Mouse (Mus musculus) hindbrain, embryonic 10.5 days (tissue): ENCODE data around the gene Azin2. TPM values are rescaled to one million over a fixed set of nuclear protein-coding genes. Genes with fewer than 3 reads are reported as not detected.

Source experiments
- DNase-seq: peaks from one replicate; pipeline ENCODE4 v3.0.0-alpha.2; 2017; ENCODE audit warnings: low spot score
- H3K27ac ChIP-seq: fragments of 300-500 bp; sonication (generic); 2 replicates; pipeline ENCODE4 v1.5.1; 2016; ENCODE audit warnings: mild to moderate bottlenecking, moderate library complexity
- H3K27me3 ChIP-seq: fragments of 300-500 bp; sonication (generic); 2 replicates; pipeline ENCODE4 v1.6.1; 2016; ENCODE audit warnings: mild to moderate bottlenecking; ENCODE audit not compliant: poor library complexity, insufficient read depth, severe bottlenecking
- H3K36me3 ChIP-seq: fragments of 300-500 bp; sonication (generic); 2 replicates; pipeline ENCODE4 v1.6.1; 2016; ENCODE audit warnings: mild to moderate bottlenecking, moderate library complexity
- H3K4me1 ChIP-seq: fragments of 300-500 bp; sonication (generic); replicated peaks from 2 replicates; pipeline ENCODE4 v1.6.1; 2016; ENCODE audit warnings: mild to moderate bottlenecking
- H3K4me3 ChIP-seq: fragments of 300-500 bp; sonication (generic); 2 replicates; pipeline ENCODE4 v1.5.1; 2016; ENCODE audit warnings: mild to moderate bottlenecking, moderate library complexity
- H3K9me3 ChIP-seq: fragments of 300-500 bp; sonication (generic); 2 replicates; pipeline ENCODE4 v1.6.1; 2016; ENCODE audit warnings: mild to moderate bottlenecking, moderate library complexity
- WGBS: fragments of 180-500 bp; shearing (Covaris S2); methylation state at CpG from one replicate; pipeline ENCODE4 v1.1.7; 2016; 5-methylcytosine and 5-hydroxymethylcytosine counted together
- polyA plus RNA-seq: library from polyadenylated mRNA; unstranded; fragments of >200 nt; fragmentation: Nextera tagmentation; extraction: Ambion mirVana; gene quantifications from 2 replicates; pipeline ENCODE4 v1.2.1, GENCODE M21; 2016

Gene Azin2
- polyA plus RNA-seq: 11.8 and 15.0 TPM in 2 replicates

DNA sequence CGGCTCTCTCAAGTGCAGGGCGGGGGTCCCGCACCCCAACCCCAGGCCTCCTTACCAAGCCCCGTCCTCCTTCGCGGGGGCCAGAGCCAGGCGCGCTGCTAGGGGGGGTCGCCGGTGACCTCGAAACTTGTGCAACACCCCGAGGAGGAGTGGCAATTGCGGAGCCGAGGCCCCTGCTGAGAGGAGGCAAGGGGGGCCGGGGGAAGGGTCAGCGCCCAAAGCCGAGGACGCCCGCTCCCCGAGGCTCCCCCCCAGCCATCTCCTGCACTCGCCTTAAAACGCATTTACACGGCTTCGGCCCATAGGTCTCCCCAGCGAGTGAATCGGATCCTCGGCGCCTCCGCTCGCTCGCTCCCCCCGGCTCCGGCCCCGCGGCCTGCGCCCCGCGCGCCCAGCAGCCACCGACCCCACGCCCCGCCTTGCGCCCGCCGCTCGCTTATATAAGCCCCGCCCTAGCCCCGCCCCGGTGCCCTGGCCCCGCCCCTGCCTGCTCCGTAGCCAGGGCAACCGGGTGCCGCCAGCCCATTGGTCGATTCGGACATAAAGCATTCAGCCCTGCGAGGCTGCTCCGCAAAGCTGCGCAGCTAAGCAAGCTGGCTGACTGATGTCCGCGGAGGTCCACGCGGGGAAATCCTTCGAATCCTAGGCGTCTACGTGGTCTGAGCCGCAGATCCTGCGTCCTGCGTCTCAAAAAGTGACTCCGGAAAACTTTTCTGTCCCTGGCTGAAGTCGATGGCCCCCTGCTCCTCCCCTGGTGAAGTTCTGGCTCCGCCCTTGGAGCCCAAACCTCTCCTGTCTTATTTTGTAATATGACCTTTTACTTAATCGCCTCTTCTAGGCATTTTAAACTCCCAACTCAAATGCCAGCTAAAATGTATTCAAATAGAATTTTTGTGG is at the start of gene Azin2:
Gene Azin2, minus strand, starts transcription at position 414 of the 897 bp plus-strand sequence.
- peaks cover 42% of the 10 kb centered on the region for H3K4me1 ChIP-seq
- peaks cover 45% of the 10 kb centered on the region for H3K27me3 ChIP-seq
- no peaks in the 10 kb centered on the region for H3K9me3 ChIP-seq
- under 1% methylated on average over 72 of the region's 72 CpGs for WGBS
- peak; percentile 97 for DNase-seq
- peak within 1 kb of the TSS; percentile 81 for H3K4me3 ChIP-seq
- H3K27ac ChIP-seq: peak within 1 kb of the TSS; percentile 93
- no peaks in the 10 kb centered on the region for H3K36me3 ChIP-seq

DNA sequence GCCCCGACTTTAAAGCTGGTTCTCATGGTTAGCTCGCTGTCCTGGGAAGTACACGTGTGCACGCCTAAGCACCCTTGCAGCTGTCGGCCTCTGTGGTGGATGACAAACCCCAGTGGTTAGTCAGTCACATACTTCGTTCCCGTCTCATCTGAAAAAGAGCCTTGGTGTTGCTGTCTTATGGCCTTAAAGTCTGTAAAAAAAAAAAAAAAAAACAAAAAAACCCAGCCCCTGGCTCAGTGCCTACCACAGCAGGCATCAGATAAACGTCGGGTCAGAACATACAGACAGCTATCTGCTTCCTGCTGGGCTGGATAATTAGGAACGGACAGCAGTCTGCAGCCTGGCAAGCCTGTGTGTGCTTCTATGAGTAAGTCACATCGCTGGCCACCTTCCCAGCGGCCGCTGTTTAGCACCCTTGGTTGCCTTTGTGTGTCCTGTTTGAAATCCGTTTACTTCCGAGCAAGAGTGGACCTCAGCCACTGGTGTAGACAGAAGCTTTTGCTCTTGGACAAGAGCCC is 49.4 kb upstream of the Azin2 start:
- H3K9me3 ChIP-seq: 0 out of 2 replicates have a peak, but pooled peaks cover 2% of the 10 kb centered on the region
- 46% methylated on average over 15 of the region's 15 CpGs for WGBS
- no peak for DNase-seq
- H3K4me1 ChIP-seq: peaks cover 17% of the 10 kb centered on the region
- H3K27me3 ChIP-seq: peaks cover 4% of the 10 kb centered on the region; the same call in 1 of the 2 replicates
- H3K27ac ChIP-seq: no peak overlapping the region
- H3K36me3 ChIP-seq: peaks cover 51% of the 10 kb centered on the region
- H3K4me3 ChIP-seq: no peak overlapping the region

DNA sequence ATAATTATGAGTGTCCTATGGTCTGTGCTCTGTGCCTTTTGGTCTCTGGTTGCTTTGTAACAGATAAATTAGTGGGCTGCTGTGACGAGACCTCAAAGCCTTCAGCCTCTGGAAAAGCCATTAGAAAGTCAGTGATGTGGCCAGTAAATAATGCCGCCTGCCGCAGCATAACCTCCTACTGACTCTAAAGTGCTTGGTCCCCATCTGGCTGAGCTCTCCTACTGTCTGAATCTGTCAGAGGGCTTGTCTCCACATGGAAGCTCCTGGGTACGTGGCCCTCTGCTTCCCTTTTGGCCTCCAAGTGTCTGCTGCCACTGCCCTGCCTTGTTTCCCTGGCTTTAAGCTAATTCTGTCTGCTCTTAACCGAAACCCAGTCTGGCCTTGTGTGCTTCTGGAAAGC is 47.3 kb upstream of the Azin2 start:
- 73% methylated on average over 5 of the region's 5 CpGs for WGBS
- Histone ChIP-seq H3K27me3 (no peaks in the 10 kb centered on the region), H3K9me3 (no peaks in the 10 kb centered on the region), H3K27ac (no peak overlapping the region), H3K4me1 (peaks cover 10% of the 10 kb centered on the region), H3K36me3 (peaks cover 72% of the 10 kb centered on the region), H3K4me3 (no peak overlapping the region)
- no peak for DNase-seq

DNA sequence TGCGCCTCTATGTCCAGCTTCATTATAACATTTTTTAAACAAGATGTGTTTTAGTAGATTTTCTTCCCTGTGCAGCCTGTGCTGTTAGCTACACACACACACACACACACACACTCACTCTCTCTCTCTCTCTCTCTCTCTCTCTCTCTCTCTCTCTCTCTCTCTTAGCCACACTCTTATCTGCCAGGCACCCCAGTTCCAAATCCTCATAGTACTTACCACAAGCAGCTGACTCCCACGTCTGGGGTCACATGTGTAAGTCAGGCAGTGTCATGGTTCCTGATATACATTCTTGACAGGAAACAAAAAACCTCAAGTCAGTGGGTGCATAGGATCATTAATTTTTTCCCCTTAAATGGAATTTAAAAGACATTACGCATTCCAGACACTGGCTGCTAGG is 46.4 kb upstream of the Azin2 start:
- H3K27me3 ChIP-seq: no peaks in the 10 kb centered on the region
- H3K4me1 ChIP-seq: peaks cover 10% of the 10 kb centered on the region
- DNase-seq: no peak
- H3K27ac ChIP-seq: no peak overlapping the region
- no peaks in the 10 kb centered on the region for H3K9me3 ChIP-seq
- H3K36me3 ChIP-seq: peaks cover 78% of the 10 kb centered on the region
- no peak overlapping the region for H3K4me3 ChIP-seq
- WGBS: 92% methylated on average over 3 of the region's 3 CpGs

DNA sequence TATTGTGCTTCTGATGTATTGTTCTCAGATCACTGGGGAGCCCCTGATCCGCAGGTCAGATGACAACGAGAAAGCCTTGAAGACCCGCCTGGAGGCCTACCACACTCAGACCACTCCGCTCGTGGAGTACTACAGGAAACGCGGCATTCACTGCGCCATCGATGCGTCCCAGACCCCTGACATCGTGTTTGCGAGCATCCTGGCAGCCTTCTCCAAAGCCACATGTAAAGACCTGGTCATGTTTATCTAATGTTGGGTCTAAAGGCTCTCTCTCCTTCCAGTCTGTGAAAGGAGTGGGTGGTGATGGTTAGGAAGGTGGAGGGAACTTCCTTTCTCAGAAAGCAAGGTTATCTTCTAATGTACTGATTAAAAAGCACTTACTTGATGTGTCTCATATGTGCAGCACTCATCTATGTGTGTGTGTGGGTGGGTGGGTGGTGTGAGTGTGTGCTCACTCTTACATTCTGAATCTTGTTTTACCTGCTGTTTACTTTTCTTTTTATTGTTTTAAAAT is 45.8 kb upstream of the Azin2 start:
- H3K4me3 ChIP-seq: no peak overlapping the region
- DNase-seq: no peak
- no peak overlapping the region for H3K27ac ChIP-seq
- peaks cover 84% of the 10 kb centered on the region for H3K36me3 ChIP-seq
- no peaks in the 10 kb centered on the region for H3K9me3 ChIP-seq
- H3K4me1 ChIP-seq: peaks cover 10% of the 10 kb centered on the region
- 85% methylated on average over 12 of the region's 12 CpGs for WGBS
- no peaks in the 10 kb centered on the region for H3K27me3 ChIP-seq

DNA sequence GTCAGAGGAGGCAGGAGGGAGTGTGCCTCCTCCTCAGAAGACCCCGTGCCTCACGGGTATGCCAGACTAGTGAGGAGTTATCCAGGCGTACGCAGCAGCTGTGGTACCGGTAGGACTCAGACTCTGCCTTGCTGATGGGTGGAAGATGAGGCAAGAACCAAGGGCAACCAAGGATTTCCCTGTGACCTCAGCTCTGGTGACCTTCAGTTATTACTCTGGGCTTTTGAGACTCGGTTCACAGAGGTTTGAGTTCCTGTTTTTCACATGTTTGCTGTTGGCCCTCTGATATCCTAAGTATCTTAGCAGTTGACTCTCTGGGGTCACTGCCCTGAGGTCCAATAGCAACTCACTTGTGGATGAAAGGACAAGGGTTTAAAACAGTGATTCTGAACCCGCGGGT is 41.5 kb upstream of the Azin2 start:
- Histone ChIP-seq H3K36me3 (peaks cover 98% of the 10 kb centered on the region), H3K4me1 (no peaks in the 10 kb centered on the region), H3K27ac (no peak overlapping the region), H3K27me3 (no peaks in the 10 kb centered on the region), H3K4me3 (no peak overlapping the region), H3K9me3 (no peaks in the 10 kb centered on the region)
- no peak for DNase-seq
- WGBS: 91% methylated on average over 8 of the region's 8 CpGs

DNA sequence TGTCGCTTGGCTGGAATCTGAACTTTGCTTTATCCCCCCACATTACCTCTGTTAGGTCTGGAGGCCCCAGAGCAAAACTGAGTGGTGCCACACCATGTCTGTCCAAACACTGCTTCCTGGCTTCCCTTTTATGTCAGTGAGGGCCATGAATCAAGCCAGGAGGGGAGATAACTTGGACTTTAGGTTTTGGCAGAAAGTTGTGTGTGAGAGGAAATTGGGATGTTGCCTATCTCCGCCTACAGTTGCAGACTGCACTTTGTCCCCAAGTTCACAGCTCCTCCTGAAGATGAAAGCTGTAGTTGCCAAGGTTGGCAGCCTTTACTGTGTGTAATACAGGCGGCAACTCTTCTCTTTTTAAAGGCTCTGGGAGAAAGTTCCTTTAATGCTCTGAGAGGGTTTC is 38.5 kb upstream of the Azin2 start:
- no peak overlapping the region for H3K27ac ChIP-seq
- H3K9me3 ChIP-seq: no peaks in the 10 kb centered on the region
- no peak overlapping the region for H3K4me3 ChIP-seq
- peaks cover 97% of the 10 kb centered on the region for H3K36me3 ChIP-seq
- no peak for DNase-seq
- WGBS: 93% methylated on average over 3 of the region's 3 CpGs
- no peaks in the 10 kb centered on the region for H3K4me1 ChIP-seq
- H3K27me3 ChIP-seq: no peaks in the 10 kb centered on the region

DNA sequence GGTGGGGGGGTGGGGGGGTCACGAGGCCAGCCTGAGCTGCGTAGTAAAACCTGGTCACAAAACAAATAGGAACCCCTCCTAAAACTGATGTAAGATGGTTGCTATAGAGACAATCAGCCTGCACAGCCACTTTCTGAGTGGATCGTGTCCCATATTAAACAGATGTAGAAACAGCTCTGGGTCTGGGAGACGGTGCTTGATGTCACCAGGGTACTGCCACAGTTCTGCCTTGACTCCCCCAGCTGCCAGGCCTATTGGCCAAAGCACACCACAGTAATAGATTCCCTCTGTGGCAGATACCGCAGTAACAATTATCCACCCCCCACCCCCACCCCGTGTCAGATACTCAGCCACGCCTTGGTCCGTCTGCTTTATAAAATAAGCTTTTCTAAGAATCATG is 36.2 kb upstream of the Azin2 start:
- peaks cover 21% of the 10 kb centered on the region for H3K4me1 ChIP-seq
- H3K27me3 ChIP-seq: no peaks in the 10 kb centered on the region
- no peaks in the 10 kb centered on the region for H3K9me3 ChIP-seq
- peaks cover 79% of the 10 kb centered on the region for H3K36me3 ChIP-seq
- H3K4me3 ChIP-seq: no peak overlapping the region
- DNase-seq: no peak
- no peak overlapping the region for H3K27ac ChIP-seq
- WGBS: 93% methylated on average over 8 of the region's 8 CpGs

DNA sequence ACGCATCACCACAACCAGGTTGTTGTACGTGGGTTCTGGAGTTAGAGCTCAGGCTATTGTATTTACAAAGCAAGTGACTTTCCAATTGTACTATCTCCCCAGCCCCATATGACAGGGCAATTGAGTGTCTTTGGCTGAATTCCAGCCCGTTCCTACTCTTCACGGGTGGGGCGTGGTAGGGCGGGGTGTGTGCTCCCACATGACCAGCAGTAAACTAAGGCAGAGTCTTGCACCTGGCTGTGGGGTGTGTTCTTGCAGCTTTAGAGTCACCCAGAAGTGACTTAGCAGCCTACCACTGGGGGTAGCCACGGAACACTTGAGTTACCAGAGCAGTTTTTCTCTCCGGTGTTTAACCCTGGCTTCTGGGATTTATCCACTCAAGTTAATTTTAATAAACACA is 35.0 kb upstream of the Azin2 start:
- Histone ChIP-seq H3K27ac (no peak overlapping the region), H3K36me3 (peaks cover 67% of the 10 kb centered on the region)

DNA sequence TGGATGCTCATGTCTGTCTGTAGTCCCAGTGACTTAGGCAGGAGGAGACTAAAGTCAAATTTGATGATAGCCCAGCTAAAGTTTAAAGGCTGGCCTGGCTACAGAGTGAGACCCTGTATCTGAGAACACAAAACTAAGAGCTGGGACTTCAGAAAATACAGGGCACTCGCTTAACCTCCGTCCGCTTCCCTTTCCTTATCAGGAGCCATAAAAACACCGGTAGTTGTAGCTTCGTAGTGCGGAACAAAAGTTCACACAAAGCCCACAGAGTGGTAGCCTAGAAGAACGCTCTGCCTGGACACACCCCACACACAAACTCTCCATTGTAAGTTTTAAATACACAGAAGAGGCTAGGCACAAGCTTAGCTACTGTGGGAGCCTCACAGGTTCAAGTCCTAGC is 33.0 kb upstream of the Azin2 start:
- Histone ChIP-seq H3K27me3 (peaks cover 10% of the 10 kb centered on the region; the same call in 1 of the 2 replicates), H3K9me3 (no peaks in the 10 kb centered on the region), H3K36me3 (peaks cover 47% of the 10 kb centered on the region), H3K4me1 (peaks cover 23% of the 10 kb centered on the region), H3K27ac (no peak overlapping the region), H3K4me3 (no peak overlapping the region)
- 92% methylated on average over 7 of the region's 7 CpGs for WGBS
- DNase-seq: no peak

More for the DNA sequence above, 35.0 kb upstream of the Azin2 start:
- H3K27me3 ChIP-seq: peaks cover 4% of the 10 kb centered on the region; the same call in 1 of the 2 replicates
- peaks cover 23% of the 10 kb centered on the region for H3K4me1 ChIP-seq
- H3K9me3 ChIP-seq: no peaks in the 10 kb centered on the region
- WGBS: 93% methylated on average over 8 of the region's 8 CpGs
- DNase-seq: no peak
- no peak overlapping the region for H3K4me3 ChIP-seq

DNA sequence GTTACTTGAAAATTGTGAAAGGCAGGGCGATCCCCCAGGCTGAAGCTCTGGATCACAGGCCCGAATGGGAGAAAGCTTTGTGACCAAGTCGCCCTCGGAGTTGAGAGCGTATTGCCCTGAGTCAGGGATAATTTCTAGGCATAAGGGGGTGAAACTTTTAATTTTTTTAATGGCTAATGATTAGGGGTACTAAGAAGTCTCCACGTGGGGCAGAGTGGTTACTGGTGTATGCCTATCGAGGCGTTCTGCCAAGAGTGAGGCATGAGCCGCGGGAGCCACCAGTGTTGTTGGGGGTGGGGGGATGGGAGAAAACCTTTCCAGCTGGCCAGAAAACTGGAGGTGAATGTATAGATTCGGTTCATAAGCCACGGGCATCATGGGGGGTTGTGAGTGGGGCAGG is 31.4 kb upstream of the Azin2 start:
- Histone ChIP-seq H3K4me3 (peak overlapping the region; percentile 74), H3K9me3 (no peaks in the 10 kb centered on the region), H3K27ac (peak overlapping the region; percentile 88), H3K4me1 (peaks cover 27% of the 10 kb centered on the region), H3K36me3 (peaks cover 32% of the 10 kb centered on the region), H3K27me3 (peaks cover 10% of the 10 kb centered on the region; the same call in 1 of the 2 replicates)
- DNase-seq: no peak
- WGBS: 5% methylated on average over 12 of the region's 12 CpGs

DNA sequence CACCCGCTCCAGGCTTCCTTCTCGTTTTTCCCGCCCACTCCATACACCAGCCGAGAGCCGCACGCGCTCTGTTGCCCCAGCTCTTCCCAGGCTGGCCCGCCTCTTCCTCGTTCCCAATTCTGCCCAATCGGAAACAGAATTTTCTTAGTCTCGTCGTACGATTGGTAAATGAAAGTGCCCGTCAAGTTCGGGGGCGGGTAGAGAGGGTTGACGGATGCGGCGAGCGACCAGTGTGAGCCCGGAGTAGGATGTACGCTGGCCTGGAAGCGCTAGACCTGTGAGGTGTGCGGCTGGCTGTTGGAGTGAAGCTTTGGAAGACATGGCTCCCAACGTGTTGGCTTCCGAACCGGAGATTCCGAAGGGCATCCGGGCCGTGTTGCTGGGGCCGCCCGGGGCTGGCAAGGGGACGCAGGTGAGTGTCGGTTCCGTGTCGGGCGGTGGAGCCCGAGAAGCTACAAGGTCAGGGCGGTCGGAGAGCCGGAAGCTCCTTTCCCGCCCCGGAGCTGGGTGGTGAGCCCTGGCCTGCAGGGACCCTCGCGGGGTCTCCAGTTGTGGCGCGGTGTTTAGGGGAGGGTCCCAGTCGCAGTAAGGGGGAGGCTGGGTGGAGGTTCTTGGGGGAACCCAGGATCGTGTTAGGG is 30.9 kb upstream of the Azin2 start:
- H3K27ac ChIP-seq: peak overlapping the region; percentile 88
- peaks cover 27% of the 10 kb centered on the region for H3K4me1 ChIP-seq
- peak overlapping the region; percentile 74 for H3K4me3 ChIP-seq
- peak; percentile 97 for DNase-seq
- H3K9me3 ChIP-seq: no peaks in the 10 kb centered on the region
- peaks cover 26% of the 10 kb centered on the region for H3K36me3 ChIP-seq
- peaks cover 10% of the 10 kb centered on the region; the same call in 1 of the 2 replicates for H3K27me3 ChIP-seq
- under 1% methylated on average over 49 of the region's 49 CpGs for WGBS
